Mouse (Mus musculus) testis, adult 2 months (tissue): ENCODE results near the gene Cpe.

Source experiments
- CTCF ChIP-seq: fragments of 200-500 bp; IDR thresholded peaks from 2 replicates; pipeline ENCODE4 v1.5.1; 2012; ENCODE audit warnings: low read depth, mild to moderate bottlenecking, inconsistent platforms, low read length, moderate library complexity; ENCODE audit not compliant: control insufficient read depth, insufficient read depth, insufficient replicate concordance
- POLR2A ChIP-seq: fragments of 200-500 bp; IDR thresholded peaks from 2 replicates; pipeline ENCODE4 v1.6.1; 2012; ENCODE audit warnings: low read depth, mild to moderate bottlenecking, inconsistent platforms, low read length, moderate library complexity; ENCODE audit not compliant: control insufficient read depth

DNA sequence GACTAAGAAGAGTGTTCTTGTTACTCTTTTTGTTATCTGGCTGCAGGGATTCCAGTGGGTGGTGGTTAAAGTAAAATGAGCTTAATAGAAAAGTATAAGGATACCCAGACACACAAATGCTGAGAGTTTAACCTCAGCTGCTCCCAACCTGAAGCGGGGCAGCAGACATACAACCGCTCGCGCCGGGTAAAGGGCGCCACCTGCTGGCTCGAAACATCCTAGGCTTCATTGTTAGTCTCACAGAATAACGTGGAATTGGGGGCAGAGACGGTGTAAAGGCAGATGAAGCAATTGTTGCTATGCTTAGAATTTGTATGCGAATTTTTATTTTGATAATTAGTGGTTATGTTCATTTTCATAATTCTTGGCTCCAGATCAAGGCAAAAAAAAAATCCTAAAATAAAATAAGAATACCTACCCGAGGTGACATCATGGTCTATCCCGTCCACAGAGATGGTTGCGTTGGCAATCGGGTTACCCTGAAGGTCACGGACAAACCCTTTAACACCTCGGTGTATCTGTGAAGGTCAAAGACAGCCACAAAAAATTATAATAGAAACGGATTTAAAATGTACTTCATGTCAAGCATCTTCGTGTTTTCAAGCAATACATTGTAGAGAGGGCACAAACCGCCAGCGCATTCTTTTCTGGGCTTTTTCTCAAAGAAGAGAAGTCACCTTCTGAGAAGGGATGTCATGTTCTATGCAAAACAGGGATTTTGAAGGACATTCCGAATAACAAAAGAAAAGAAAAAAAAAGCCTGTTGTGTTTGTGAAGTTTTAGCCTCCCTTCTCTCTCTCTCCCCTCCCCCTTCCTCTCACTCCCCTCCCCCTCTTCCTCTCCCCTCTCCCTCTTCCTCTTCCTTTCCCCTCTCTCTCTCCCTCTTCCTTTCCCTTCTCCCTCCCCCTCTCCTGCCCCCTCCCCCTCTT, 95.5 kb downstream of the Cpe start:
- peak; percentile 89 for TF ChIP-seq CTCF
- TF ChIP-seq POLR2A: no peak
